Mouse (Mus musculus) embryonic fibroblast, embryonic 13.5 days (primary cell): ENCODE results near the gene Tnik.

Experiments used
- CTCF ChIP-seq: IDR thresholded peaks from 2 replicates; pipeline ENCODE4 v1.5.1; 2011; ENCODE audit warnings: mild to moderate bottlenecking, control low read depth, low read length, moderate library complexity, borderline replicate concordance; ENCODE audit not compliant: insufficient read depth
- POLR2A ChIP-seq: IDR thresholded peaks from 2 replicates; pipeline ENCODE4 v1.6.1; 2011; ENCODE audit warnings: low read depth, mild to moderate bottlenecking, control low read depth, low read length, moderate library complexity

GRCm38 (mm10) chr3:28432321-28432720 lies 169.3 kb downstream of the Tnik start:
- no peak for TF ChIP-seq POLR2A
- TF ChIP-seq CTCF: no peak
